Mouse (Mus musculus) liver, embryonic 14.5 days (tissue): ENCODE measurements around the gene Ugt2a3. TPM values are rescaled to one million over a fixed set of nuclear protein-coding genes. Genes with fewer than 3 reads are reported as not detected.
"Not testable (repeated sequence)": the region's sequence is repeated elsewhere in the genome, so short reads cannot be mapped to it uniquely, and the experiment has no call there.

Source experiments
- ATAC-seq: fragments of 200-750 bp; cut with Nextera tagmentation; 2 replicates; pipeline ENCODE4 v1.8.0; 2017; ENCODE audit warnings: moderate number of reproducible peaks, mild to moderate bottlenecking, moderate library complexity; ENCODE audit not compliant: insufficient read depth
- DNase-seq, 3 experiments: peaks; one replicate each; pipeline ENCODE4 v3.0.0-alpha.2; 2012 to 2013; ENCODE audit warnings: low read depth in 3 of 3, low spot score in 3 of 3
- H3K27ac ChIP-seq: fragments of 300-500 bp; sonication (generic); 2 replicates; pipeline ENCODE4 v1.5.1; 2014; ENCODE audit warnings: moderate library complexity, mild to moderate bottlenecking, control low read depth, inconsistent platforms
- H3K27me3 ChIP-seq: fragments of 300-500 bp; sonication (generic); 2 replicates; pipeline ENCODE4 v1.6.1; 2014; ENCODE audit warnings: mild to moderate bottlenecking, low read length, moderate library complexity; ENCODE audit not compliant: control insufficient read depth, insufficient read depth
- H3K36me3 ChIP-seq: fragments of 300-500 bp; sonication (generic); replicated peaks from 2 replicates; pipeline ENCODE4 v1.6.1; 2014; ENCODE audit warnings: low read depth; ENCODE audit not compliant: control insufficient read depth, insufficient read depth
- H3K4me1 ChIP-seq, 2 experiments: fragments of 200-500 bp in 1 of 2; fragments of 300-500 bp in 1 of 2; sonication (generic) in 1 of 2; replicated peaks; 2 replicates each; pipeline ENCODE4 v1.6.1; 2012 to 2014; ENCODE audit warnings: antibody characterized with exemption in 1 of 2, inconsistent platforms in 1 of 2, low read length in 1 of 2; ENCODE audit not compliant: control insufficient read depth in 2 of 2, insufficient read depth in 2 of 2
- H3K4me2 ChIP-seq: fragments of 300-500 bp; sonication (generic); 2 replicates; pipeline ENCODE4 v1.6.1; 2014; ENCODE audit warnings: low read depth, mild to moderate bottlenecking, control low read depth, moderate library complexity
- H3K4me3 ChIP-seq, 2 experiments: fragments of 200-500 bp in 1 of 2; fragments of 300-500 bp in 1 of 2; sonication (generic) in 1 of 2; 2 replicates each; pipeline ENCODE4 v1.5.1; 2012 to 2014; ENCODE audit warnings: low read depth in 2 of 2, low read length in 2 of 2, mild to moderate bottlenecking in 2 of 2, control low read depth in 1 of 2, inconsistent platforms in 1 of 2, moderate library complexity in 1 of 2; ENCODE audit not compliant: insufficient read depth in 1 of 2
- H3K9ac ChIP-seq: fragments of 300-500 bp; sonication (generic); replicated peaks from 2 replicates; pipeline ENCODE4 v1.6.1; 2014; ENCODE audit warnings: mild to moderate bottlenecking, control low read depth, moderate library complexity
- H3K9me3 ChIP-seq: fragments of 300-500 bp; sonication (generic); 2 replicates; pipeline ENCODE4 v1.6.1; 2016; ENCODE audit warnings: low read length, mixed read lengths; ENCODE audit not compliant: control insufficient read depth
- CTCF ChIP-seq: IDR thresholded peaks from 2 replicates; pipeline ENCODE4 v1.5.1; 2016; ENCODE audit warnings: antibody characterized with exemption, low read depth, control low read depth
- EP300 ChIP-seq: IDR thresholded peaks from 2 replicates; pipeline ENCODE4 v1.6.1; 2016; ENCODE audit warnings: antibody characterized with exemption, low read depth
- WGBS: fragments of 180-500 bp; shearing (Covaris S2); extraction: QIAGEN DNeasy Blood & Tissue Kit; methylation state at CpG from one replicate; pipeline ENCODE4 v1.1.7; 2014; ENCODE audit not compliant: insufficient replicate concordance; 5-methylcytosine and 5-hydroxymethylcytosine counted together
- polyA plus RNA-seq, 2 experiments: library from polyadenylated mRNA; depleted of rRNA in 1 of 2; stranded (reverse) in 1 of 2; unstranded in 1 of 2; fragments of >200 nt; fragmentation: Nextera tagmentation in 1 of 2; extraction: Ambion mirVana in 1 of 2; gene quantifications; 2 replicates each; pipeline versions ENCODE4 v1.2.1 to v1.2.3; 2012 to 2014

Gene Ugt2a3
- polyA plus RNA-seq, 2 experiments: not detected

GRCm38 (mm10) chr5:87350350-87350749 is 13.4 kb upstream of the Ugt2a3 start:
- Histone ChIP-seq H3K4me3 (no peak overlapping the region), H3K27ac (no peak overlapping the region), H3K4me2 (no peak overlapping the region), H3K36me3 (no peaks in the 10 kb centered on the region), H3K4me1 (no peaks in the 10 kb centered on the region), H3K27me3 (no peaks in the 10 kb centered on the region), H3K9ac (no peak overlapping the region), H3K9me3 (no peaks in the 10 kb centered on the region)
- 33% methylated on average over 1 of the region's 1 CpGs for WGBS
- ATAC-seq: no peak
- DNase-seq: no peak
- TF ChIP-seq EP300 (no peak), CTCF (no peak)

- not testable (repeated sequence) for H3K4me2 ChIP-seq, H3K9me3 ChIP-seq, DNase-seq, H3K36me3 ChIP-seq, H3K27me3 ChIP-seq, H3K9ac ChIP-seq, H3K27ac ChIP-seq, H3K4me3 ChIP-seq, H3K4me1 ChIP-seq, ATAC-seq
- 66% methylated on average over 1 of the region's 1 CpGs for WGBS
Measured at GRCm38 (mm10) chr5:87349150-87349549, 12.2 kb upstream of the Ugt2a3 start.

GRCm38 (mm10) chr5:87347479-87348078 is 10.6 kb upstream of the Ugt2a3 start:
- H3K27me3 ChIP-seq, H3K9ac ChIP-seq, DNase-seq, H3K4me3 ChIP-seq, H3K4me2 ChIP-seq, H3K27ac ChIP-seq, H3K9me3 ChIP-seq, H3K36me3 ChIP-seq, ATAC-seq, H3K4me1 ChIP-seq: not testable (repeated sequence)
- WGBS: 42% methylated on average over 2 of the region's 2 CpGs

- no peak for TF ChIP-seq EP300
- no peak for TF ChIP-seq CTCF
- no peak overlapping the region for H3K9ac ChIP-seq
- H3K9me3 ChIP-seq: no peaks in the 10 kb centered on the region
- ATAC-seq (no peak), DNase-seq (no peak)
- WGBS: 58% methylated on average over 5 of the region's 5 CpGs
- no peak overlapping the region for H3K27ac ChIP-seq
- no peak overlapping the region for H3K4me3 ChIP-seq
- H3K27me3 ChIP-seq: no peaks in the 10 kb centered on the region
- H3K4me2 ChIP-seq: no peak overlapping the region
- H3K4me1 ChIP-seq: no peaks in the 10 kb centered on the region
- no peaks in the 10 kb centered on the region for H3K36me3 ChIP-seq
Measured at GRCm38 (mm10) chr5:87340461-87340860, 3.5 kb upstream of the Ugt2a3 start.

- no peak overlapping the region for H3K9ac ChIP-seq
- no peak for ATAC-seq
- no peak overlapping the region for H3K4me2 ChIP-seq
- no peak overlapping the region for H3K4me3 ChIP-seq
- TF ChIP-seq CTCF: no peak
- TF ChIP-seq EP300: no peak
- DNase-seq: no peak
- H3K27me3 ChIP-seq: no peaks in the 10 kb centered on the region
- 69% methylated on average over 1 of the region's 1 CpGs for WGBS
- H3K27ac ChIP-seq: no peak overlapping the region
- H3K9me3 ChIP-seq: no peaks in the 10 kb centered on the region
- no peaks in the 10 kb centered on the region for H3K4me1 ChIP-seq
- H3K36me3 ChIP-seq: no peaks in the 10 kb centered on the region
Measured at GRCm38 (mm10) chr5:87335199-87335598, 1.8 kb downstream of the Ugt2a3 start.
